Mouse (Mus musculus) adrenal gland, postnatal 4 days (tissue): ENCODE measurements around the gene Drc1. TPM values are rescaled to one million over a fixed set of nuclear protein-coding genes. Genes with fewer than 3 reads are reported as not detected.

Experiments
- DNase-seq, 2 experiments: peaks; one replicate each; pipeline ENCODE4 v3.0.0; 2021 to 2022; ENCODE audit warnings: low spot score in 2 of 2, mixed read lengths in 2 of 2
- total RNA-seq, 2 experiments: library from RNA; stranded (reverse); gene quantifications; 2 replicates each; pipeline ENCODE4 v1.2.3; 2021

The Drc1 gene
- total RNA-seq, 2 experiments from 2014 or later: 0.76 to 1.6 TPM

GRCm38 (mm10) chr5:30411524-30411923, 130.3 kb downstream of the Drc1 start:
- no peak for DNase-seq

- DNase-seq: no peak
Measured at GRCm38 (mm10) chr5:30415381-30415780, 134.2 kb downstream of the Drc1 start.

GRCm38 (mm10) chr5:30415876-30416275, 134.7 kb downstream of the Drc1 start:
- DNase-seq: no peak

Other genes starting within 250 kb of the Drc1 start
- 10 to 100 TPM; 67.7 to 73.3 TPM for gene Tyms, start 207.8 kb upstream of the Drc1 start, total RNA-seq
- under 1 TPM; 0.08 to 0.23 TPM for gene Garem2, start 176.2 kb upstream of the Drc1 start, total RNA-seq
- not detected for gene 3110082J24Rik, start 175.3 kb upstream of the Drc1 start, total RNA-seq
- gene Hadha, start 126.2 kb upstream of the Drc1 start, total RNA-seq: 100 to 1,000 TPM; 374 to 422 TPM
- 100 to 1,000 TPM; 407 to 479 TPM for gene Hadhb, start 126.1 kb upstream of the Drc1 start, total RNA-seq
- gene Adgrf3, start 75.7 kb upstream of the Drc1 start, total RNA-seq: under 1 TPM in 1 of 2 experiments, not detected in 1; 0.34 TPM
- gene Selenoi, start 48.8 kb upstream of the Drc1 start, total RNA-seq: 10 to 100 TPM; 27.2 to 30.9 TPM
- under 1 TPM; 0.17 to 0.22 TPM for gene Otof, start 180.5 kb downstream of the Drc1 start, total RNA-seq
- not detected for gene 1700001C02Rik, start 184.7 kb downstream of the Drc1 start, total RNA-seq